Mouse (Mus musculus) MEL (cell line): ENCODE data around the gene Arrb1.

Source experiments
- CTCF ChIP-seq, 3 experiments: IDR thresholded peaks in 2 of 3; conservative IDR thresholded peaks in 1 of 3; 2 replicates each; pipeline ENCODE4 v1.5.1; 2011 to 2012; ENCODE audit warnings: low read length in 3 of 3, low read depth in 2 of 3, mild to moderate bottlenecking in 2 of 3, improper control_type of control experiment in 1 of 3, inconsistent platforms in 1 of 3, mixed read lengths in 1 of 3, moderate library complexity in 1 of 3; ENCODE audit not compliant: control insufficient read depth in 1 of 3, insufficient read depth in 1 of 3, poor library complexity in 1 of 3, severe bottlenecking in 1 of 3
- EP300 ChIP-seq, 2 experiments: IDR thresholded peaks; 2 replicates each; pipeline ENCODE4 v1.6.1; 2011; ENCODE audit warnings: improper control_type of control experiment in 2 of 2, low read length in 2 of 2, low read depth in 1 of 2, mild to moderate bottlenecking in 1 of 2
- GATA1 ChIP-seq: IDR thresholded peaks from 2 replicates; pipeline ENCODE4 v1.6.1; 2011; ENCODE audit warnings: low read depth, low read length, improper control_type of control experiment
- HCFC1 ChIP-seq: IDR thresholded peaks from 2 replicates; pipeline ENCODE4 v1.6.1; 2012; ENCODE audit warnings: low read depth, mild to moderate bottlenecking, inconsistent platforms, low read length, improper control_type of control experiment, moderate library complexity
- JUND ChIP-seq: IDR thresholded peaks from 2 replicates; pipeline ENCODE4 v1.6.1; 2011; ENCODE audit warnings: low read depth, mild to moderate bottlenecking, improper control_type of control experiment, low read length
- MAFK ChIP-seq: IDR thresholded peaks from 2 replicates; pipeline ENCODE4 v1.6.1; 2011; ENCODE audit warnings: low read depth, mild to moderate bottlenecking, low read length, improper control_type of control experiment, borderline replicate concordance
- NRF1 ChIP-seq: IDR thresholded peaks from 2 replicates; pipeline ENCODE4 v1.6.1; 2014; ENCODE audit warnings: low read depth, mild to moderate bottlenecking, inconsistent platforms, low read length, improper control_type of control experiment, moderate library complexity; ENCODE audit not compliant: poor library complexity, insufficient read depth, severe bottlenecking
- POLR2A ChIP-seq, 2 experiments: IDR thresholded peaks; 2 replicates each; pipeline ENCODE4 v1.6.1; 2011 to 2012; ENCODE audit warnings: low read length in 2 of 2, mild to moderate bottlenecking in 2 of 2, control low read depth in 1 of 2, improper control_type of control experiment in 1 of 2, low read depth in 1 of 2, moderate library complexity in 1 of 2; ENCODE audit not compliant: control insufficient read depth in 1 of 2, insufficient read depth in 1 of 2, poor library complexity in 1 of 2
- POLR2AphosphoS2 ChIP-seq: IDR thresholded peaks from 2 replicates; pipeline ENCODE4 v1.6.1; 2011; ENCODE audit warnings: low read length, improper control_type of control experiment
- TAL1 ChIP-seq: IDR thresholded peaks from 2 replicates; pipeline ENCODE4 v1.6.1; 2012; ENCODE audit warnings: mild to moderate bottlenecking, inconsistent platforms, low read length, moderate library complexity, mixed read lengths

DNA sequence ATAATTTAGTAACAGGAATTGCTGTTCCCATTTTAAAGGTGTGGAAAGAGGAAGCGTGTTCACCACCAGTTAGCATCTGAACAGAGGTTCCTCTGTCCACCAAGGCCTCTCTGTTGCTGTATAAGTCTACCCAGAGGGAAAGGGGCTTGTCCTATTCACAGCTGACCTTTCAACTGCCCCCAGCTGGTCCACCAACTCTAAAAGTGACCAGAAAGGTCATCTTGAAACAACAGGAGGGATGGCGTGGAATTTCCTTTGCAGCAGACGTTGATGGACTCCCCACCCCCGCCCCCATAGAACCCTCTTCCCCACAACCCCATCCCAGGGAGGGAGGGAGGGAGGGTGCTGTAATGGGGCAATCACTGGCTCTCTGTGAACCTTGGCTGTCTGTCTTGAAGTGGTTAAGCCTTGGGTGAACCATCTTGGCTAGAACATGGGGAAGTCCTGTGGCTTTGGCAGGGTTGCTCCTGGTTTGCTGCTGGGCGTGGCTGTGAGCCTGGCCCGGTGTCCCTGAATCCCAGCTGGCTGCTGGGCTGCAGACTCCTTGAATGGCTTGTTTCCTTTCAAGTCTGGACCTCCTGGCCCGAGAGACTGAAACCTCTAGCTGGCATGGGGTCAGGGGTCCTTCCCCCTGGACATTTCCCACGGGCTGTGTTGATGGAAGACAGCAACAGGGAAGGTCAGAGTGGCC lies 4.1 kb downstream of the Arrb1 start:
- TF ChIP-seq POLR2A (IDR thresholded peaks at IDR 0.05; ENCODE audit: control insufficient read depth in 1 of 2, insufficient read depth in 1 of 2, low read depth in 1 of 2, low read length in 2 of 2, poor library complexity in 1 of 2) = no peak
- TF ChIP-seq JUND = no peak
- TF ChIP-seq TAL1 = no peak
- TF ChIP-seq CTCF (IDR thresholded peaks at IDR 0.05 in 2 of 3, conservative IDR thresholded peaks at IDR 0.05 in 1 of 3; ENCODE audit: control insufficient read depth in 1 of 3, insufficient read depth in 1 of 3, low read depth in 2 of 3, low read length in 3 of 3, poor library complexity in 1 of 3, severe bottlenecking in 1 of 3) = no peak
- TF ChIP-seq HCFC1 = no peak
- TF ChIP-seq MAFK = no peak
- TF ChIP-seq POLR2AphosphoS2 = no peak
- TF ChIP-seq NRF1 = no peak
- TF ChIP-seq GATA1 = no peak
- no peak for TF ChIP-seq EP300 (IDR thresholded peaks at IDR 0.05; ENCODE audit: low read depth in 1 of 2, low read length in 2 of 2)
